Mouse (Mus musculus) G1E (cell line): ENCODE results near the gene Atp6v1c2.
A peak's percentile ranks its signal among the peaks of the same experiment; 100 is the strongest.

Source experiments
- CTCF ChIP-seq: IDR thresholded peaks from 2 replicates; pipeline ENCODE4 v1.5.1; 2012; ENCODE audit warnings: low read depth, low read length, inconsistent platforms, mixed read lengths
- POLR2AphosphoS5 ChIP-seq: IDR thresholded peaks from 2 replicates; pipeline ENCODE4 v1.6.1; 2012; ENCODE audit warnings: low read depth, low read length, inconsistent platforms; ENCODE audit not compliant: insufficient replicate concordance

DNA sequence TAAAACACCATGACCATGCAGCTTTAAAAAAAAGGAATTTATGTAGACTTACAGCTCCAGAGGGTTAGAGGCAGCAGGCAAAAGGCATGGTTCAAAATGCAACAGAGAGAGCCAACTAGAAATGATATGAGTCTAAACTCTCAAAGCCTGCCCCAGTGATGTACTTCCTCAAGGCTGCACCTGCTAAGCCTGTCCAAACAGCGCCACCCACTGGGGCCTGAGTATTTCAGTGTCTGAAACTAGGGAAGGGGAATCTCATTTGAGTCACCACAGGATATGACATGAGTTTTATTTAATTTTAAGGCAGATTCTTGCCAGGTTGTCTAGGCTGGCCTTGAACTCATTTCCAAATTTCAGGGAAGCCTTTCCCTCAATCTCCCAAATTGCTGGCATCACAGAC is 57.9 kb downstream of the Atp6v1c2 start:
- peak; percentile 33; the same call in 1 of the 2 replicates for TF ChIP-seq CTCF
- TF ChIP-seq POLR2AphosphoS5: no peak
